Mouse (Mus musculus): ENCODE results near the gene Actl11. TPM values are rescaled to one million over a fixed set of nuclear protein-coding genes. Genes with fewer than 3 reads are reported as not detected.
A peak's percentile ranks its signal among the peaks of the same experiment; 100 is the strongest.

Actl11 gene
- polyA plus RNA-seq, 1 experiment from 2014 or later: not detected

- H3K27ac ChIP-seq (ENCODE audit: low read depth, low read length): no peak overlapping the region
- H3K4me3 ChIP-seq (ENCODE audit: low read depth, low read length): no peak overlapping the region
- 0 out of 2 replicates have a peak, but pooled peaks cover 11% of the 10 kb centered on the region for H3K4me1 ChIP-seq (replicated peaks; ENCODE audit: control insufficient read depth, insufficient read depth, low read length)
- H3K4me2 ChIP-seq: no peak overlapping the region
- no peaks in the 10 kb centered on the region for H3K9me3 ChIP-seq (ENCODE audit: control insufficient read depth, low read length)
- H3K9ac ChIP-seq (ENCODE audit: low read depth, low read length): no peak overlapping the region
- peaks cover 3% of the 10 kb centered on the region for H3K27me3 ChIP-seq (replicated peaks; ENCODE audit: control insufficient read depth, insufficient read depth, low read length)
- WGBS: 39% methylated on average over 9 of the region's 9 CpGs
- DNase-seq (ENCODE audit: low spot score): no peak
- no peaks in the 10 kb centered on the region for H3K36me3 ChIP-seq (ENCODE audit: control insufficient read depth, insufficient read depth, low read length)
- ATAC-seq (replicated peaks; ENCODE audit: low FRiP score): no peak
These were observed 1.3 kb upstream of the Actl11 start for GRCm38 (mm10) chr9:107926920-107927420.

DNA sequence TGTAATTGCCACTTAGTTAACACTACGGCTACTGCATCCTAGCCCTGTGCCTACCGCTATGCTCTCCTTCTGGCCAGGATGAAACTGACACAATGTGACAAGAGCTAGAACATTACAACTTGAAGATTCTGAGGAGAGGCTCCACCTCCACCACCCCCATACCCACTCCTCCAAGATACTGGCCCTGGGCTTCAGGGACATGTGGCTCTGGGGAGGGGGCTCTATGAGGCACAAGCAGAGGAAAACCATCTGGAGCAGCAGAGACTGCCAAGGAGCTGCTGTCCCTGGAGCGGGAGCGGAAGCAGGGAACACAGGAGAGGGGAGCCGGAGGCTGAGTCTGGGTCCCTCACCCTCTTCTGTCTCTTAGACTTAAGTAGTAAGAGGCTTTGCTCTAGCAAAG is 520 bp upstream of the Actl11 start:
- DNase-seq (ENCODE audit: low spot score) (no peak), ATAC-seq (replicated peaks; ENCODE audit: low FRiP score) (no peak)
- no peak overlapping the region for H3K4me3 ChIP-seq (ENCODE audit: low read depth, low read length)
- H3K27ac ChIP-seq (ENCODE audit: low read depth, low read length): no peak overlapping the region
- peaks cover 3% of the 10 kb centered on the region for H3K27me3 ChIP-seq (replicated peaks; ENCODE audit: control insufficient read depth, insufficient read depth, low read length)
- 67% methylated on average over 5 of the region's 5 CpGs for WGBS
- H3K9me3 ChIP-seq (ENCODE audit: control insufficient read depth, low read length): no peaks in the 10 kb centered on the region
- no peak overlapping the region for H3K9ac ChIP-seq (ENCODE audit: low read depth, low read length)
- no peak overlapping the region for H3K4me2 ChIP-seq
- H3K36me3 ChIP-seq (ENCODE audit: control insufficient read depth, insufficient read depth, low read length): no peaks in the 10 kb centered on the region
- H3K4me1 ChIP-seq (replicated peaks; ENCODE audit: control insufficient read depth, insufficient read depth, low read length): 0 out of 2 replicates have a peak, but pooled peaks cover 11% of the 10 kb centered on the region

- H3K36me3 ChIP-seq (ENCODE audit: control insufficient read depth, insufficient read depth, low read length): no peaks in the 10 kb centered on the region
- H3K9ac ChIP-seq (ENCODE audit: low read depth, low read length): no peak overlapping the region
- no peak overlapping the region for H3K27ac ChIP-seq (ENCODE audit: low read depth, low read length)
- peaks cover 31% of the 10 kb centered on the region for H3K27me3 ChIP-seq (replicated peaks; ENCODE audit: control insufficient read depth, insufficient read depth, low read length)
- 73% methylated on average over 4 of the region's 4 CpGs for WGBS
- H3K4me3 ChIP-seq (ENCODE audit: low read depth, low read length): no peak overlapping the region
- no peak for DNase-seq (ENCODE audit: low spot score)
- no peak for ATAC-seq (replicated peaks; ENCODE audit: low FRiP score)
- no peak overlapping the region for H3K4me2 ChIP-seq
- peaks cover 16% of the 10 kb centered on the region for H3K4me1 ChIP-seq (replicated peaks; ENCODE audit: control insufficient read depth, insufficient read depth, low read length)
- H3K9me3 ChIP-seq (ENCODE audit: control insufficient read depth, low read length): no peaks in the 10 kb centered on the region
These were observed 4.0 kb downstream of the Actl11 start for GRCm38 (mm10) chr9:107932221-107932620.

- no peak overlapping the region for H3K9ac ChIP-seq (ENCODE audit: low read depth, low read length)
- H3K36me3 ChIP-seq (ENCODE audit: control insufficient read depth, insufficient read depth, low read length): no peaks in the 10 kb centered on the region
- H3K27ac ChIP-seq (ENCODE audit: low read depth, low read length): no peak overlapping the region
- no peak overlapping the region for H3K4me3 ChIP-seq (ENCODE audit: low read depth, low read length)
- DNase-seq (ENCODE audit: low spot score) (no peak), ATAC-seq (replicated peaks; ENCODE audit: low FRiP score) (no peak)
- WGBS: 83% methylated on average over 11 of the region's 11 CpGs
- H3K27me3 ChIP-seq (replicated peaks; ENCODE audit: control insufficient read depth, insufficient read depth, low read length): peaks cover 41% of the 10 kb centered on the region
- H3K9me3 ChIP-seq (ENCODE audit: control insufficient read depth, low read length): no peaks in the 10 kb centered on the region
- H3K4me1 ChIP-seq (replicated peaks; ENCODE audit: control insufficient read depth, insufficient read depth, low read length): peaks cover 8% of the 10 kb centered on the region
- H3K4me2 ChIP-seq: no peak overlapping the region
These were observed 5.9 kb downstream of the Actl11 start for GRCm38 (mm10) chr9:107934146-107934545.

DNA sequence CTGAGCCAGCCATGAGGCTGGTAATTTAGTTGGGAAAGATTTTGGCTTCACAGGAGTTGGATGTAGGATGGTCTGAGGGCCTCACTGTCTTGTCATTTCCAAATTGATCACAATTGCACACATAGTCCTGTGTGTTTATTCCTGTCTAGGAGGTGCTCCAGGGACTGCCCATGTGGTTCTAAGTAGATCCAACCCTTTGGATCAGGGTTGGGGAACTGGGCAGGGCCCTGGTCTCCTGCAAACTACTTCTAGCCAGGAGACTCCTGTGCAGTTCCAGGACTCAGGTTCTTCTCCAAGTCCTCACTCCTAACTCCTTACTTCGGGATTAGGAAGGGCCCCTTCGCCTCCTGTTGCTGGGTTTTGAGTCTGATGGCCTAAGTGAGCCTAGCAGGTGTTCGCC is 7.1 kb downstream of the Actl11 start, which contains the start of gene Camkv:
Camkv (plus strand) TSS at position 301 of the 400 bp plus-strand sequence.
- peak within 1 kb of the TSS; percentile 76 for H3K4me2 ChIP-seq
- ATAC-seq (replicated peaks; ENCODE audit: low FRiP score) (no peak), DNase-seq (ENCODE audit: low spot score) (no peak)
- 22% methylated on average over 3 of the region's 3 CpGs for WGBS
- no peak within 1 kb of the TSS for H3K27ac ChIP-seq (ENCODE audit: low read depth, low read length)
- peaks cover 8% of the 10 kb centered on the region for H3K4me1 ChIP-seq (replicated peaks; ENCODE audit: control insufficient read depth, insufficient read depth, low read length)
- no peaks in the 10 kb centered on the region for H3K36me3 ChIP-seq (ENCODE audit: control insufficient read depth, insufficient read depth, low read length)
- H3K9me3 ChIP-seq (ENCODE audit: control insufficient read depth, low read length): no peaks in the 10 kb centered on the region
- peaks cover 45% of the 10 kb centered on the region for H3K27me3 ChIP-seq (replicated peaks; ENCODE audit: control insufficient read depth, insufficient read depth, low read length)
- peak within 1 kb of the TSS; percentile 50 for H3K4me3 ChIP-seq (ENCODE audit: low read depth, low read length)
- no peak within 1 kb of the TSS for H3K9ac ChIP-seq (ENCODE audit: low read depth, low read length)

- Histone ChIP-seq H3K36me3 (ENCODE audit: control insufficient read depth, insufficient read depth, low read length) (no peaks in the 10 kb centered on the region), H3K4me2 (peak overlapping the region; percentile 76), H3K27ac (ENCODE audit: low read depth, low read length) (no peak overlapping the region), H3K9ac (ENCODE audit: low read depth, low read length) (no peak overlapping the region), H3K9me3 (ENCODE audit: control insufficient read depth, low read length) (no peaks in the 10 kb centered on the region), H3K4me3 (ENCODE audit: low read depth, low read length) (peak overlapping the region; percentile 50), H3K4me1 (replicated peaks; ENCODE audit: control insufficient read depth, insufficient read depth, low read length) (peaks cover 8% of the 10 kb centered on the region), H3K27me3 (replicated peaks; ENCODE audit: control insufficient read depth, insufficient read depth, low read length) (peaks cover 49% of the 10 kb centered on the region)
- DNase-seq (ENCODE audit: low spot score) (peak; percentile 52), ATAC-seq (replicated peaks; ENCODE audit: low FRiP score) (no peak)
- WGBS: under 1% methylated on average over 38 of the region's 41 CpGs
These were observed 7.5 kb downstream of the Actl11 start for GRCm38 (mm10) chr9:107935790-107936214.

GRCm38 (mm10) chr9:107936215-107936822 is 8.1 kb downstream of the Actl11 start:
- Histone ChIP-seq H3K9ac (ENCODE audit: low read depth, low read length) (no peak overlapping the region), H3K4me2 (peak overlapping the region; percentile 76), H3K27me3 (replicated peaks; ENCODE audit: control insufficient read depth, insufficient read depth, low read length) (peaks cover 52% of the 10 kb centered on the region), H3K36me3 (ENCODE audit: control insufficient read depth, insufficient read depth, low read length) (no peaks in the 10 kb centered on the region), H3K27ac (ENCODE audit: low read depth, low read length) (no peak overlapping the region), H3K9me3 (ENCODE audit: control insufficient read depth, low read length) (no peaks in the 10 kb centered on the region), H3K4me3 (ENCODE audit: low read depth, low read length) (peak overlapping the region; percentile 50), H3K4me1 (replicated peaks; ENCODE audit: control insufficient read depth, insufficient read depth, low read length) (peaks cover 8% of the 10 kb centered on the region)
- DNase-seq (ENCODE audit: low spot score) (no peak), ATAC-seq (replicated peaks; ENCODE audit: low FRiP score) (no peak)
- WGBS: 5% methylated on average over 29 of the region's 29 CpGs

DNA sequence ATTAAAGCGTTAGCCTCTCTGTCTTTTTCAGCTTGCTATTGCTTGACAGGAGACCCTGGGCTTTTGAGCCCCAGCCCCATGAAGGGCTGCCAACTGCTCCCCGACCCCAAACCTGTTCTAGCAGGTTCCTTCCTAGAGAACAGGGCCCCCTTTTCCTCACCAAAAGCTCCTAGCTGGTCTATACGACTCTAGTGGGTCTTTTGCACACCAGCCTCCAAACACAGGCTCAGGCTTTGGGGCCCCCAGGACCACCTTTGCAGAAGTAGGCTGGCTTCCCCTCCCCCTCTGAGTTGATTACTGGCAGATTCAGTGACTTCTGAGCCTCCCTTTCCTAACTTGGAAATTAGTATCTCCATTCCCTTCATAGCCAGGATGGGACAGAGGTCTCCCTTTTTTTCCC is 8.6 kb downstream of the Actl11 start:
- H3K4me3 ChIP-seq (ENCODE audit: low read depth, low read length): no peak overlapping the region; the same call in 1 of the 2 replicates
- no peak overlapping the region for H3K27ac ChIP-seq (ENCODE audit: low read depth, low read length)
- H3K9me3 ChIP-seq (ENCODE audit: control insufficient read depth, low read length): no peaks in the 10 kb centered on the region
- H3K9ac ChIP-seq (ENCODE audit: low read depth, low read length): no peak overlapping the region
- peaks cover 8% of the 10 kb centered on the region for H3K4me1 ChIP-seq (replicated peaks; ENCODE audit: control insufficient read depth, insufficient read depth, low read length)
- peak overlapping the region; percentile 76 for H3K4me2 ChIP-seq
- no peak for DNase-seq (ENCODE audit: low spot score)
- H3K36me3 ChIP-seq (ENCODE audit: control insufficient read depth, insufficient read depth, low read length): no peaks in the 10 kb centered on the region
- 24% methylated on average over 3 of the region's 3 CpGs for WGBS
- H3K27me3 ChIP-seq (replicated peaks; ENCODE audit: control insufficient read depth, insufficient read depth, low read length): peaks cover 52% of the 10 kb centered on the region
- no peak for ATAC-seq (replicated peaks; ENCODE audit: low FRiP score)

Data from liver, embryonic 11.5 days (tissue).